ENCODE assay signal across 8 mouse cellular contexts in the genomic region with DNA sequence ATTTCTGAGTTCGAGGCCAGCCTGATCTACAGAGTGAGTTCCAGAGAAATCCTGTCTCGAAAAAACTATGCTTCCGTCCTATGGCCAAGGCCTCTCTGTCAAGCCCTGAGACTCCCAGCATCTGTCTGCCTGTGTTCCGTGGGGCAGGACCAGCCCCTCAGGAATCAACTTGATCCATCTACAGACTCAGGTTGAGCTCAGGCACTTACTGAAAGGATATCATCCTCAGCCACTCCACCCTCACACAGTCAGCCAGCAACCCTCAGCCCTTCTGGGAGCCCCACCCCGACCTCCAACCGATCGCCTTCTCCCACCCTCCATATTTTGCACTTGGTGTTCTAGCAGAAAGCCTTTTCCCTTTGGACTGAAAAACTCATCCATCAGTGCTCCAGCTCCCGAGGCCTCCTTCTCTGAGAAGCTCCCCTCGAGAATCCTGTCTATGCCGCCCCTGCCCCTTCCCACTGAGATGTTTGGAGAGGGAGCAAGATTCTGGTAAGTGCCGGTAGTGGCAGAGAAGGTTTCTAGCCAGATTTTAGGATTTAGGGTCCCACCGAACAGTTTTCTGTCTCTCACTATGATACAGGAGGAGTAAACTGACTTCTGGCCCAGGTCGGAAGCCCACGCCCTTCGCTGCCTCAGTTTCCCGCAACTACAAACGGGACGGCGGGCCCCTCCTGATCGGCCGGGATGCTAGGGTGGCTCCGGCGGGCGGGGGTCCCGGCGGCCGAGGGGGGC. TPM values are rescaled to one million over a fixed set of nuclear protein-coding genes. Genes with fewer than 3 reads are reported as not detected.
A peak's percentile ranks its signal among the peaks of the same experiment; 100 is the strongest.
DNase-seq lines count a peak whose midpoint lies in the region; ATAC-seq and TF ChIP-seq lines count a peak whose summit lies in the region.

No protein-coding gene starts in this region.

- DNase-seq in CD4-positive, CD25-positive, alpha-beta regulatory T cell, adult 2 months (ENCODE audit: low read depth, low spot score), result peak; percentile 45
- DNase-seq in right cerebral cortex, adult 2 months (ENCODE audit: low spot score in 2 of 2), result no peak
- DNase-seq in layer of hippocampus, adult 9-11 months, result no peak
- no peak for DNase-seq in retina, embryonic 14.5 days (ENCODE audit: low spot score)

- H3K4me1 ChIP-seq in heart, embryonic 16.5 days (ENCODE audit: control insufficient read depth, insufficient read depth, low read length), result peaks cover 41% of the 10 kb centered on the region
- peaks cover 58% of the 10 kb centered on the region for H3K4me1 ChIP-seq in lung, embryonic 15.5 days

- H3K27me3 ChIP-seq in C2C12 (ENCODE audit: control insufficient read depth, insufficient read depth, insufficient read length), result no peaks in the 10 kb centered on the region
- no peaks in the 10 kb centered on the region for H3K27me3 ChIP-seq in heart, embryonic 16.5 days (ENCODE audit: control insufficient read depth, insufficient read depth, low read length)
- H3K27me3 ChIP-seq in lung, embryonic 15.5 days, result no peaks in the 10 kb centered on the region

- peak overlapping the region; percentile 81 for H3K4me2 ChIP-seq in heart, embryonic 16.5 days (ENCODE audit: low read depth, low read length)
- peak overlapping the region; percentile 91 for H3K4me2 ChIP-seq in lung, embryonic 15.5 days

- peaks cover 3% of the 10 kb centered on the region for H3K9me3 ChIP-seq in heart, embryonic 16.5 days (replicated peaks; ENCODE audit: control insufficient read depth, low read length)
- no peaks in the 10 kb centered on the region for H3K9me3 ChIP-seq in lung, embryonic 15.5 days

- peak overlapping the region; percentile 70 for H3ac ChIP-seq in C2C12 (ENCODE audit: control insufficient read depth, insufficient read length, low read depth)

- no peak for ATAC-seq in CD4-positive, CD25-positive, alpha-beta regulatory T cell, adult 4 months
- no peak for ATAC-seq in heart, embryonic 16.5 days (replicated peaks; ENCODE audit: extremely low read depth, insufficient read depth, low FRiP score)
- ATAC-seq in lung, embryonic 15.5 days (ENCODE audit: borderline replicate concordance, extremely low read depth, low FRiP score, low TSS enrichment), result no peak

- peak overlapping the region; percentile 98 for H3K27ac ChIP-seq in heart, embryonic 16.5 days (ENCODE audit: low read length)
- peak overlapping the region; percentile 99 for H3K27ac ChIP-seq in lung, embryonic 15.5 days

- H3K79me3 ChIP-seq in C2C12 (ENCODE audit: low read depth), result peaks cover 42% of the 10 kb centered on the region

- H3K36me3 ChIP-seq in C2C12 (ENCODE audit: control insufficient read depth, insufficient read depth), result peaks cover 24% of the 10 kb centered on the region
- peaks cover 23% of the 10 kb centered on the region for H3K36me3 ChIP-seq in heart, embryonic 16.5 days (ENCODE audit: control insufficient read depth, insufficient read depth)
- H3K36me3 ChIP-seq in lung, embryonic 15.5 days, result peaks cover 23% of the 10 kb centered on the region

- WGBS in heart, embryonic 16.5 days, result 8% methylated on average over 27 of the region's 27 CpGs
- 7% methylated on average over 27 of the region's 27 CpGs for WGBS in lung, embryonic 15.5 days

- H3K79me2 ChIP-seq in C2C12 (ENCODE audit: control insufficient read depth, insufficient read depth), result peaks cover 59% of the 10 kb centered on the region

- peak overlapping the region; percentile 95 for H3K9ac ChIP-seq in heart, embryonic 16.5 days (ENCODE audit: low read length)
- H3K9ac ChIP-seq in lung, embryonic 15.5 days, result peak overlapping the region; percentile 93

- peak overlapping the region; percentile 94 for H3K4me3 ChIP-seq in C2C12 (ENCODE audit: insufficient read depth, poor library complexity, severe bottlenecking)
- peak overlapping the region; percentile 89 for H3K4me3 ChIP-seq in heart, embryonic 16.5 days (ENCODE audit: low read length)
- peak overlapping the region; percentile 86 for H3K4me3 ChIP-seq in lung, embryonic 15.5 days

- TF ChIP-seq CTCF in C2C12 (IDR thresholded peaks at IDR 0.05; ENCODE audit: control insufficient read depth, insufficient read depth, insufficient read length), result no peak

TF ChIP-seq in C2C12, 6 proteins besides CTCF, POLR2A, EP300 and RAD21:
- TF ChIP-seq MAX (IDR thresholded peaks at IDR 0.05) (no peak), USF1 (IDR thresholded peaks at IDR 0.05; ENCODE audit: low read depth) (no peak), MYOG (IDR thresholded peaks at IDR 0.05; ENCODE audit: control insufficient read depth, extremely low read depth, insufficient read length) (no peak), CEBPB (IDR thresholded peaks at IDR 0.05; ENCODE audit: low read depth) (no peak), MYOD1 (IDR thresholded peaks at IDR 0.05; ENCODE audit: control insufficient read depth, insufficient read length, low read depth) (no peak), FOSL1 (IDR thresholded peaks at IDR 0.05; ENCODE audit: insufficient read depth, low read length, poor library complexity, severe bottlenecking) (no peak)
TF ChIP-seq in C2C12: peak in this region for 0.

RNA-seq across cellular contexts. Expression of a gene that starts 0.4 kb away (rescaled TPM):
- 100 to 1,000 TPM; 904 to 969 TPM for polyA plus RNA-seq in CD4-positive, CD25-positive, alpha-beta regulatory T cell, adult 4 months (2017; shearing (Covaris generic))
- polyA plus RNA-seq in C2C12 (2012; fragmentation: generic; extraction: Trizol), result 437 TPM
- 218 and 255 TPM in 2 replicates for polyA plus RNA-seq in heart, embryonic 16.5 days (2015; fragmentation: Nextera tagmentation; extraction: Ambion mirVana)
- polyA plus RNA-seq in lung, embryonic 15.5 days (2015; fragmentation: Nextera tagmentation; extraction: Ambion mirVana), result 367 and 375 TPM in 2 replicates

RNA-seq across cellular contexts. Expression of a gene that starts 3.8 kb away (rescaled TPM):
- polyA plus RNA-seq in CD4-positive, CD25-positive, alpha-beta regulatory T cell, adult 4 months (2017; shearing (Covaris generic)), result 1 to 10 TPM; 1.2 to 2.5 TPM
- polyA plus RNA-seq in C2C12 (2012; fragmentation: generic; extraction: Trizol), result 102 TPM
- polyA plus RNA-seq in heart, embryonic 16.5 days (2015; fragmentation: Nextera tagmentation; extraction: Ambion mirVana), result 10.6 and 13.5 TPM in 2 replicates
- polyA plus RNA-seq in lung, embryonic 15.5 days (2015; fragmentation: Nextera tagmentation; extraction: Ambion mirVana), result 20.2 and 20.5 TPM in 2 replicates

RNA-seq across cellular contexts. Expression of a gene that starts 8.4 kb away (rescaled TPM):
- 10 to 100 TPM; 11.4 to 16.4 TPM for polyA plus RNA-seq in CD4-positive, CD25-positive, alpha-beta regulatory T cell, adult 4 months (2017; shearing (Covaris generic))
- polyA plus RNA-seq in C2C12 (2012; fragmentation: generic; extraction: Trizol), result 10.7 TPM
- polyA plus RNA-seq in heart, embryonic 16.5 days (2015; fragmentation: Nextera tagmentation; extraction: Ambion mirVana), result 3.2 TPM in 2 replicates
- polyA plus RNA-seq in lung, embryonic 15.5 days (2015; fragmentation: Nextera tagmentation; extraction: Ambion mirVana), result 3.5 and 4.3 TPM in 2 replicates

RNA-seq across cellular contexts. Expression of a gene that starts 17.4 kb away (rescaled TPM):
- under 1 TPM in 1 of 2 experiments, not detected in 1; 0.58 TPM for polyA plus RNA-seq in CD4-positive, CD25-positive, alpha-beta regulatory T cell, adult 4 months (2017; shearing (Covaris generic))
- polyA plus RNA-seq in C2C12 (2012; fragmentation: generic; extraction: Trizol), result 0.30 TPM
- polyA plus RNA-seq in heart, embryonic 16.5 days (2015; fragmentation: Nextera tagmentation; extraction: Ambion mirVana), result 0.25 and 0.35 TPM in 2 replicates
- 0.34 and 0.45 TPM in 2 replicates for polyA plus RNA-seq in lung, embryonic 15.5 days (2015; fragmentation: Nextera tagmentation; extraction: Ambion mirVana)

RNA-seq across cellular contexts. Expression of a gene that starts 28.0 kb away (rescaled TPM):
- polyA plus RNA-seq in CD4-positive, CD25-positive, alpha-beta regulatory T cell, adult 4 months (2017; shearing (Covaris generic)), result 10 to 100 TPM; 65.1 to 77.5 TPM
- 48.6 TPM for polyA plus RNA-seq in C2C12 (2012; fragmentation: generic; extraction: Trizol)
- polyA plus RNA-seq in heart, embryonic 16.5 days (2015; fragmentation: Nextera tagmentation; extraction: Ambion mirVana), result 69.6 TPM in 2 replicates
- polyA plus RNA-seq in lung, embryonic 15.5 days (2015; fragmentation: Nextera tagmentation; extraction: Ambion mirVana), result 95.1 and 96.2 TPM in 2 replicates
